Mouse (Mus musculus) ES-Bruce4 (cell line): ENCODE measurements around the gene Ahsa1. TPM values are rescaled to one million over a fixed set of nuclear protein-coding genes. Genes with fewer than 3 reads are reported as not detected.

Experiments
- H3K27ac ChIP-seq: 2 replicates; pipeline ENCODE4 v1.5.1; 2012; ENCODE audit warnings: low read length, inconsistent platforms; ENCODE audit not compliant: insufficient read depth
- H3K27me3 ChIP-seq: 2 replicates; pipeline ENCODE4 v1.6.1; 2012; ENCODE audit warnings: mild to moderate bottlenecking, low read length, inconsistent platforms; ENCODE audit not compliant: control insufficient read depth, poor library complexity, insufficient read depth, severe bottlenecking
- H3K36me3 ChIP-seq: 2 replicates; pipeline ENCODE4 v1.6.1; 2012; ENCODE audit warnings: inconsistent platforms, mild to moderate bottlenecking, low read length, moderate library complexity; ENCODE audit not compliant: control insufficient read depth, poor library complexity, insufficient read depth, severe bottlenecking
- H3K4me1 ChIP-seq: one replicate; pipeline ENCODE4 v1.8.1; 2011; ENCODE audit warnings: low read length; ENCODE audit not compliant: control insufficient read depth, insufficient read depth
- H3K4me3 ChIP-seq: 2 replicates; pipeline ENCODE4 v1.5.1; 2011; ENCODE audit warnings: low read depth, mild to moderate bottlenecking, low read length
- H3K9ac ChIP-seq: 2 replicates; pipeline ENCODE4 v1.6.1; 2012; ENCODE audit warnings: low read depth, mild to moderate bottlenecking, inconsistent platforms; ENCODE audit not compliant: poor library complexity, severe bottlenecking
- H3K9me3 ChIP-seq: replicated peaks from 2 replicates; pipeline ENCODE4 v1.6.1; 2012; ENCODE audit warnings: mild to moderate bottlenecking, low read length, inconsistent platforms; ENCODE audit not compliant: control insufficient read depth, poor library complexity, insufficient read depth, severe bottlenecking
- CTCF ChIP-seq: IDR thresholded peaks from one replicate; pipeline ENCODE4 v1.8.1; 2011; ENCODE audit warnings: low read depth, low read length
- EP300 ChIP-seq: IDR thresholded peaks from 2 replicates; pipeline ENCODE4 v1.6.1; 2011; ENCODE audit warnings: low read depth, low read length; ENCODE audit not compliant: insufficient read depth
- POLR2A ChIP-seq: IDR thresholded peaks from one replicate; pipeline ENCODE4 v1.8.1; 2011; ENCODE audit warnings: low read length; ENCODE audit not compliant: insufficient read depth
- polyA plus RNA-seq: library from polyadenylated mRNA; stranded (reverse); fragments of >200 nt; gene quantifications from 2 replicates; pipeline ENCODE4 v1.2.4, GENCODE M21; 2011; ENCODE audit warnings: low read depth; ENCODE audit not compliant: missing spikeins, insufficient read depth, insufficient read length

Ahsa1 gene
- polyA plus RNA-seq, 1 experiment: 195 TPM

GRCm38 (mm10) chr12:87278118-87278730, 11.9 kb downstream of the Ahsa1 start:
- peaks cover 4% of the 10 kb centered on the region for H3K4me1 ChIP-seq
- H3K27me3 ChIP-seq: no peaks in the 10 kb centered on the region
- no peak overlapping the region for H3K9ac ChIP-seq
- peaks cover 16% of the 10 kb centered on the region for H3K36me3 ChIP-seq
- H3K27ac ChIP-seq: no peak overlapping the region
- no peaks in the 10 kb centered on the region for H3K9me3 ChIP-seq
- TF ChIP-seq EP300 (no peak), CTCF (no peak), POLR2A (no peak)
- H3K4me3 ChIP-seq: no peak overlapping the region

GRCm38 (mm10) chr12:87279350-87279749, 13.1 kb downstream of the Ahsa1 start:
- Histone ChIP-seq H3K36me3 (peaks cover 10% of the 10 kb centered on the region), H3K9ac (no peak overlapping the region), H3K4me3 (peak overlapping the region; percentile 24; the same call in 1 of the 2 replicates), H3K4me1 (peaks cover 8% of the 10 kb centered on the region), H3K9me3 (no peaks in the 10 kb centered on the region), H3K27me3 (no peaks in the 10 kb centered on the region), H3K27ac (peak overlapping the region; percentile 2; the same call in 1 of the 2 replicates)
- TF ChIP-seq EP300 (no peak), POLR2A (no peak), CTCF (no peak)

GRCm38 (mm10) chr12:87279879-87280278, 13.6 kb downstream of the Ahsa1 start:
- no peak overlapping the region for H3K9ac ChIP-seq
- H3K4me1 ChIP-seq: peaks cover 6% of the 10 kb centered on the region
- no peaks in the 10 kb centered on the region for H3K27me3 ChIP-seq
- H3K27ac ChIP-seq: peak overlapping the region; percentile 2; the same call in 1 of the 2 replicates
- peaks cover 7% of the 10 kb centered on the region; the same call in 1 of the 2 replicates for H3K36me3 ChIP-seq
- no peaks in the 10 kb centered on the region for H3K9me3 ChIP-seq
- TF ChIP-seq CTCF: peak; percentile 83
- no peak for TF ChIP-seq EP300
- TF ChIP-seq POLR2A: no peak
- H3K4me3 ChIP-seq: peak overlapping the region; percentile 24

- H3K9ac ChIP-seq: no peak overlapping the region
- TF ChIP-seq CTCF: no peak
- no peak for TF ChIP-seq EP300
- TF ChIP-seq POLR2A: no peak
- H3K36me3 ChIP-seq: no peaks in the 10 kb centered on the region; the same call in 1 of the 2 replicates
- peaks cover 4% of the 10 kb centered on the region for H3K4me1 ChIP-seq
- H3K27ac ChIP-seq: no peak overlapping the region
- no peaks in the 10 kb centered on the region for H3K27me3 ChIP-seq
- no peak overlapping the region for H3K4me3 ChIP-seq
- no peaks in the 10 kb centered on the region for H3K9me3 ChIP-seq
Observed at GRCm38 (mm10) chr12:87281766-87282165, 15.5 kb downstream of the Ahsa1 start.

- H3K9me3 ChIP-seq: no peaks in the 10 kb centered on the region
- TF ChIP-seq POLR2A (no peak), EP300 (no peak), CTCF (no peak)
- no peaks in the 10 kb centered on the region for H3K36me3 ChIP-seq
- H3K27ac ChIP-seq: no peak overlapping the region
- peak overlapping the region; percentile 14 for H3K4me3 ChIP-seq
- no peaks in the 10 kb centered on the region for H3K27me3 ChIP-seq
- H3K4me1 ChIP-seq: peaks cover 4% of the 10 kb centered on the region
- no peak overlapping the region for H3K9ac ChIP-seq
Observed at GRCm38 (mm10) chr12:87282743-87283142, 16.5 kb downstream of the Ahsa1 start.

GRCm38 (mm10) chr12:87283706-87284105, 17.4 kb downstream of the Ahsa1 start:
- Histone ChIP-seq H3K4me3 (no peak overlapping the region), H3K9ac (no peak overlapping the region), H3K4me1 (peaks cover 4% of the 10 kb centered on the region), H3K27ac (no peak overlapping the region), H3K27me3 (no peaks in the 10 kb centered on the region), H3K36me3 (no peaks in the 10 kb centered on the region), H3K9me3 (no peaks in the 10 kb centered on the region)
- TF ChIP-seq EP300 (peak; percentile 52; the same call in 1 of the 2 replicates), POLR2A (no peak)
